Mouse (Mus musculus) testis, adult 2 months (tissue): ENCODE measurements around the gene Prcd.

ENCODE experiments used
- CTCF ChIP-seq: fragments of 200-500 bp; IDR thresholded peaks from 2 replicates; pipeline ENCODE4 v1.5.1; 2012; ENCODE audit warnings: low read depth, mild to moderate bottlenecking, inconsistent platforms, low read length, moderate library complexity; ENCODE audit not compliant: control insufficient read depth, insufficient read depth, insufficient replicate concordance
- POLR2A ChIP-seq: fragments of 200-500 bp; IDR thresholded peaks from 2 replicates; pipeline ENCODE4 v1.6.1; 2012; ENCODE audit warnings: low read depth, mild to moderate bottlenecking, inconsistent platforms, low read length, moderate library complexity; ENCODE audit not compliant: control insufficient read depth

GRCm38 (mm10) chr11:116641168-116641567 lies 12.2 kb upstream of the Prcd start:
- TF ChIP-seq POLR2A (no peak), CTCF (peak; percentile 69; the same call in 1 of the 2 replicates)
